Mouse (Mus musculus): Measurements from ENCODE around the gene Zfyve26.

- TF ChIP-seq CTCF (IDR thresholded peaks at IDR 0.05) (no peak), POLR2A (IDR thresholded peaks at IDR 0.05; ENCODE audit: insufficient read depth, low read depth, low read length) (no peak), EP300 (IDR thresholded peaks at IDR 0.05; ENCODE audit: insufficient read depth, low read depth, low read length) (no peak)
These were observed 45.3 kb upstream of the Zfyve26 start for GRCm38 (mm10) chr12:79341291-79341845.

All from heart, adult 2 months (tissue).